Mouse (Mus musculus) kidney, postnatal 0 days (tissue): ENCODE data around the gene Acot13. TPM values are rescaled to one million over a fixed set of nuclear protein-coding genes. Genes with fewer than 3 reads are reported as not detected.
A peak's percentile ranks its signal among the peaks of the same experiment; 100 is the strongest.

Source experiments
- ATAC-seq: fragments of 200-750 bp; cut with Nextera tagmentation; replicated peaks from 2 replicates; pipeline ENCODE4 v1.8.0; 2017; ENCODE audit warnings: low read depth, moderate number of reproducible peaks, moderate TSS enrichment, moderate library complexity; ENCODE audit not compliant: low FRiP score
- DNase-seq: peaks from one replicate; pipeline ENCODE4 v3.0.0-alpha.2; 2016; ENCODE audit warnings: low spot score
- H3K27ac ChIP-seq: fragments of 300-500 bp; sonication (generic); 2 replicates; pipeline ENCODE4 v1.5.1; 2014; ENCODE audit warnings: mild to moderate bottlenecking
- H3K27me3 ChIP-seq: fragments of 300-500 bp; sonication (generic); 2 replicates; pipeline ENCODE4 v1.6.1; 2014; ENCODE audit warnings: low read length, mixed read lengths; ENCODE audit not compliant: insufficient read depth
- H3K36me3 ChIP-seq: fragments of 300-500 bp; sonication (generic); 2 replicates; pipeline ENCODE4 v1.6.1; 2014; ENCODE audit warnings: low read length, mixed read lengths; ENCODE audit not compliant: insufficient read depth
- H3K4me1 ChIP-seq: fragments of 300-500 bp; sonication (generic); replicated peaks from 2 replicates; pipeline ENCODE4 v1.6.1; 2014; ENCODE audit warnings: antibody characterized with exemption, low read length, mixed read lengths; ENCODE audit not compliant: insufficient read depth
- H3K4me2 ChIP-seq: fragments of 300-500 bp; sonication (generic); 2 replicates; pipeline ENCODE4 v1.6.1; 2014; ENCODE audit warnings: mild to moderate bottlenecking, low read length, moderate library complexity, mixed read lengths
- H3K4me3 ChIP-seq: fragments of 300-500 bp; sonication (generic); replicated peaks from 2 replicates; pipeline ENCODE4 v1.5.1; 2014; ENCODE audit warnings: low read depth, low read length
- H3K9ac ChIP-seq: fragments of 300-500 bp; sonication (generic); 2 replicates; pipeline ENCODE4 v1.6.1; 2014; ENCODE audit warnings: low read depth, low read length
- H3K9me3 ChIP-seq: fragments of 300-500 bp; sonication (generic); replicated peaks from 2 replicates; pipeline ENCODE4 v1.6.1; 2016; ENCODE audit warnings: low read length, inconsistent platforms, mixed read lengths
- CTCF ChIP-seq: IDR thresholded peaks from 2 replicates; pipeline ENCODE4 v1.5.1; 2016; ENCODE audit warnings: antibody characterized with exemption, low read depth, mild to moderate bottlenecking, moderate library complexity
- WGBS: fragments of 180-500 bp; shearing (Covaris S2); extraction: QIAGEN DNeasy Blood & Tissue Kit; methylation state at CpG from one replicate; pipeline ENCODE4 v1.1.7; 2014; 5-methylcytosine and 5-hydroxymethylcytosine counted together
- polyA plus RNA-seq: library from polyadenylated mRNA; unstranded; fragments of >200 nt; fragmentation: Nextera tagmentation; extraction: Ambion mirVana; gene quantifications from 2 replicates; pipeline ENCODE4 v1.2.1, GENCODE M21; 2015

Gene Acot13
- polyA plus RNA-seq, 1 experiment from 2014 or later = 244 TPM

DNA sequence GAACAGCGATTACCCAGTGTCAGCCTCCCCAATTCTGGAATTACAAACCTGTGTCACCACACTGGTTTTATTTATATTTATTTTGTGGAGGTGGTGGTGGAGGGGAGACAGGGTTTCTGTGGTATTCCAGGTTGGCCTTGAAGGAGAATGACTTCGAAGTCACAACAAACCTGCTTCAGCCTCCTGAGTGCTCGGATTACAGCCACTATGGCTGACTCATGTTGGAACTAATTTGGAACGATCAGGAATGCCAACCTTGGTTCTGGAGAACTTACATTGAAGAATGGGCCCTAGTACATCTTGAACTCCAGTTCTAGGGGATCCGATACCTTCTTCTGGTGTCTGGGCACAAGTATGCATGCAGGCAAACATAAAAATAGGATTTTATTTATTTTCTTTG is 32.0 kb downstream of the Acot13 start:
- no peak for ATAC-seq
- H3K9ac ChIP-seq = no peak overlapping the region
- H3K4me1 ChIP-seq = 0 out of 2 replicates have a peak, but pooled peaks cover 5% of the 10 kb centered on the region
- no peak for TF ChIP-seq CTCF
- H3K9me3 ChIP-seq = no peaks in the 10 kb centered on the region
- H3K4me3 ChIP-seq = peak overlapping the region; percentile 98; the same call in 1 of the 2 replicates
- H3K4me2 ChIP-seq = peak overlapping the region; percentile 81
- H3K36me3 ChIP-seq = no peaks in the 10 kb centered on the region
- no peak for DNase-seq
- 58% methylated on average over 5 of the region's 5 CpGs for WGBS
- H3K27me3 ChIP-seq = no peaks in the 10 kb centered on the region
- H3K27ac ChIP-seq = no peak overlapping the region

DNA sequence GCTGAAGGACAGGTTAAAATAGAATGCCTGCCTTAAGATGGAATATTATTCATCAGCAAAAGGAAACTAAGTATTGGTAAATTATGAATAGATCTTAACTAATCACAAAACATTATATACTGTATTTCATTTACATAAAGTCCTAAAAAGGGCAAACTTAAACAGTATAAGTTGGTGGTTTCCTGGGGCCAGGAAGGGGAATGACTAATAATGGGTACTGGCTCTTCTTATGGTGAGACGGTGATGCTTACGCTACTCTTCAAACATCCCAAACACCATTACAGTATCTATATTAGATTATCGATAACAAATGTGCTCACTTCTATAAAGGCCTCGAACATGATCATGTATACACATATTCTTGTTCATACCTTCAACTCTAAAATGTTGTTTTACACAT is 32.7 kb downstream of the Acot13 start:
- no peak for TF ChIP-seq CTCF
- Histone ChIP-seq H3K27me3 (no peaks in the 10 kb centered on the region), H3K4me3 (no peak overlapping the region), H3K9me3 (no peaks in the 10 kb centered on the region), H3K27ac (no peak overlapping the region), H3K9ac (no peak overlapping the region), H3K36me3 (no peaks in the 10 kb centered on the region), H3K4me2 (no peak overlapping the region), H3K4me1 (0 out of 2 replicates have a peak, but pooled peaks cover 5% of the 10 kb centered on the region)
- 98% methylated on average over 4 of the region's 4 CpGs for WGBS
- ATAC-seq = no peak
- DNase-seq = no peak

DNA sequence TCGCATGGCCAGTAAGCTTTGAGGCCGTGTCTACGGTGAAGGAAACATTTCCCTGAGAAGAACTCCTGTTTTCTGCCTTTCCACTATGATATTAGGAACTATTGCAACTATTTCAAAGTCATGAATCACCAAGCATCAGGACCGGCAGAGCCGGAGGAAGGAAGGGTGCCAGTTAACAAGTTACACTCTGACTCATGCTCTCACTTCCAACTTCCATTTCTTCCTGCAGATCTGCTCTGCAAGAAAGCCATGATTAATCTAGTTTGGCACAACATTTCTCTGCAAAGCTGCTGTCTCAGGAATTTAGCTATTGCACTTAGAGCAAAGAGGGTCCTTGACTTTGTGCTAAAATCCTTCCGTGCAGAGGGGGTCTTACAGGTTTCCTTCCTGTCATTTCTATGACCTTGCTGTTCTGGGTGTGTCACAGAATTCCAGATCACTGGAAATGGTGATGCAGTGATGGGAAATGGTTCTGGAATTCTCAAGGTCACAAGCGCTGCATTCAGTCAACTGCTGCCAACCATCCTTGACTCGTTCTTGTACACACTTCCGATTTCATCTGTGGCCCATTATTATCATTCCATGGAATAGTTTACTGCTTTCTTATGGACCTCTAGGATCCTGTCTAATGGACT is 38.8 kb downstream of the Acot13 start:
- 71% methylated on average over 9 of the region's 9 CpGs for WGBS
- Histone ChIP-seq H3K4me3 (no peak overlapping the region), H3K9me3 (no peaks in the 10 kb centered on the region), H3K4me1 (no peaks in the 10 kb centered on the region), H3K27me3 (no peaks in the 10 kb centered on the region), H3K4me2 (no peak overlapping the region), H3K27ac (no peak overlapping the region), H3K9ac (no peak overlapping the region), H3K36me3 (no peaks in the 10 kb centered on the region)
- DNase-seq = no peak
- ATAC-seq = no peak
- TF ChIP-seq CTCF = no peak

DNA sequence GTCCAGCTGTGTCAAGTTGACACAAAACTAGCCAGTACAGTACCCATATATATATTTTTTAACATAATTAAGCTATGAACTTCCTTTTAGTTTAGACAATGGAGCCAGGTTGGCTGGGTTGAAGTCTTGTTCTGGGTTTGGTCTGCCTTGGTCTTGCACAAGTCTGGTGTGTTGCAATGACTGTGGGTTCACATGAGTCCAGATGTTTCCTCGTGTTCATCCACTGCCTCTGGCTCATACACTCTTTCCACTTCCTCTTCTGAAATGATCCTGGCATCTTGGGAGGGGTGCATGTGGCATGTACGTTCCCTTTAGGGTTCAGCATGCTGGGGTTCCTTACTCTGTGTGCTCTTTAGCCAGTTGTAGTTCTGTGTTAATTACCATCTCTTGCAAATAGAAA is 40.0 kb downstream of the Acot13 start:
- ATAC-seq (no peak), DNase-seq (no peak)
- Histone ChIP-seq H3K9me3 (no peaks in the 10 kb centered on the region), H3K27me3 (no peaks in the 10 kb centered on the region), H3K4me3 (no peak overlapping the region), H3K4me1 (no peaks in the 10 kb centered on the region), H3K36me3 (no peaks in the 10 kb centered on the region), H3K4me2 (no peak overlapping the region), H3K27ac (no peak overlapping the region), H3K9ac (no peak overlapping the region)
- TF ChIP-seq CTCF = no peak
- 76% methylated on average over 2 of the region's 2 CpGs for WGBS

DNA sequence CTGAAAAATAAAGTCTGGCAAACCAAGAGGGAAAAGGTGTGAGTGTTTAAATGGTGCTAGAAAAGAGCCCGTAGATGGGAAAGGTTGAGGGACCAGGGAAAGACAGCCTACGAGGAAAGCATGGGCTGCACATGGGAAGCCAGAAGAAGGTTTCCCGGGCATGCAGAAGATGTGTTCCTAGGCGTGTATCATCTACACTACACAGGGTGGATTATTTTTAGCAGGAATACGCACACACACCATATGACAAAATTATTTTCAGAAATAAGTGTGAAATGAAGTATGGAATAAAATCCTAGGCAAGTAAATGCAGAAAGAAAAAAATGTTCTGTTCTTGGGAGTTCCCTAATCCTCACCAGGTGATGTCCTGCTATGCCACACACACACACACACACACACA is 43.9 kb downstream of the Acot13 start:
- no peak for ATAC-seq
- Histone ChIP-seq H3K9ac (no peak overlapping the region), H3K9me3 (no peaks in the 10 kb centered on the region), H3K27me3 (no peaks in the 10 kb centered on the region), H3K4me3 (no peak overlapping the region), H3K36me3 (no peaks in the 10 kb centered on the region), H3K27ac (no peak overlapping the region), H3K4me2 (no peak overlapping the region), H3K4me1 (no peaks in the 10 kb centered on the region)
- no peak for TF ChIP-seq CTCF
- WGBS = 93% methylated on average over 5 of the region's 5 CpGs
- no peak for DNase-seq

DNA sequence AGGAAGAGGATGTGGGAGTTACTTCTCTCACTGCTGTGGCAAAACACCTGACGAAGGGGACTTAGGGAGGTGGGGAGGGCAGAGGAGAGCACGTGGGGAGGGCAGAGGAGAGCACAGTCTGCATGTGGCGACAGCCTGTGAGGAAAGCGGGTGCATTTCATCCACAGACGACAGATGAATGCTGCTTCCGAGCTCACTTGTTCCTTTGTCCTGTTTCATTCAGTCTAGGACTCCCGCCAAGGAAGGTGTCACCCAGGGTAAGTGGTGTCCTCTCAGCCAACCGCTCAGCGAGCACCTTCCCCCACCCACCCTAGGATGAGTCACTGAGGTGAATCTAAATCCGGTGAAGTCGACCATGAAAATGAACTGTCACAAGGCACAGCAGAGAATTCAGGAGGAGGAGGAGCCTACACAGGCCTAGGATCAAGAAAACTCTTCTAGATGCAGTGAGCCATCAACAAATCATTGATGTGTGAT is 45.3 kb downstream of the Acot13 start:
- Histone ChIP-seq H3K36me3 (no peaks in the 10 kb centered on the region), H3K4me1 (no peaks in the 10 kb centered on the region; the same call in 1 of the 2 replicates), H3K4me2 (no peak overlapping the region; the same call in 1 of the 2 replicates), H3K4me3 (no peak overlapping the region), H3K9me3 (no peaks in the 10 kb centered on the region), H3K27me3 (no peaks in the 10 kb centered on the region), H3K9ac (no peak overlapping the region), H3K27ac (no peak overlapping the region)
- DNase-seq (peak; percentile 66), ATAC-seq (peak; percentile 91)
- 40% methylated on average over 11 of the region's 11 CpGs for WGBS
- TF ChIP-seq CTCF = no peak
